Mouse (Mus musculus): ENCODE measurements at regions not wholly inside any gene's neighbourhood (a gene's known extent, or its start where the extent isn't known, plus 50 kb on each side); places are given as distances from the start of the nearest gene placed in this dataset.

GRCm38 (mm10) chr6:117330198-117330597, 161.9 kb downstream of the Cxcl12 start:
- no peak for TF ChIP-seq USF2 (conservative IDR thresholded peaks at IDR 0.05; ENCODE audit: low read depth, low read length)
- no peak for TF ChIP-seq ETS1 (conservative IDR thresholded peaks at IDR 0.05; ENCODE audit: low read depth, low read length)
- TF ChIP-seq POLR2A (IDR thresholded peaks at IDR 0.05; ENCODE audit: low read depth, low read length), result no peak
- TF ChIP-seq ZC3H11A (IDR thresholded peaks at IDR 0.05; ENCODE audit: low read depth, low read length), result no peak
- no peak for TF ChIP-seq NELFE (IDR thresholded peaks at IDR 0.05; ENCODE audit: low read depth, low read length)
- no peak for TF ChIP-seq CTCF (conservative IDR thresholded peaks at IDR 0.05 in 1 of 2, IDR thresholded peaks at IDR 0.05 in 1 of 2; ENCODE audit: low read depth in 2 of 2, low read length in 2 of 2)
- TF ChIP-seq TBP (conservative IDR thresholded peaks at IDR 0.05; ENCODE audit: low read depth, low read length), result no peak
- no peak for TF ChIP-seq MEF2A (IDR thresholded peaks at IDR 0.05; ENCODE audit: borderline replicate concordance, low read depth, low read length)
- no peak for TF ChIP-seq NRF1 (IDR thresholded peaks at IDR 0.05; ENCODE audit: low read depth, low read length)
